Mouse (Mus musculus) midbrain, postnatal 0 days (tissue): Measurements from ENCODE around the gene Tmem38a. TPM values are rescaled to one million over a fixed set of nuclear protein-coding genes. Genes with fewer than 3 reads are reported as not detected.

Experiments
- ATAC-seq: fragments of 200-750 bp; cut with Nextera tagmentation; 2 replicates; pipeline ENCODE4 v1.8.0; 2017; ENCODE audit warnings: moderate number of reproducible peaks, mild to moderate bottlenecking, moderate TSS enrichment, moderate library complexity; ENCODE audit not compliant: low FRiP score
- DNase-seq: peaks from one replicate; pipeline ENCODE4 v3.0.0-alpha.2; 2015; ENCODE audit warnings: low spot score
- H3K27ac ChIP-seq: fragments of 300-500 bp; sonication (generic); 2 replicates; pipeline ENCODE4 v1.5.1; 2014; ENCODE audit warnings: low read depth, mild to moderate bottlenecking, low read length, mixed read lengths
- H3K27me3 ChIP-seq: fragments of 300-500 bp; sonication (generic); 2 replicates; pipeline ENCODE4 v1.6.1; 2014; ENCODE audit warnings: low read length, control low read depth, mixed read lengths; ENCODE audit not compliant: insufficient read depth
- H3K36me3 ChIP-seq: fragments of 300-500 bp; sonication (generic); 2 replicates; pipeline ENCODE4 v1.6.1; 2014; ENCODE audit warnings: low read length, control low read depth, mixed read lengths; ENCODE audit not compliant: insufficient read depth
- H3K4me1 ChIP-seq: fragments of 300-500 bp; sonication (generic); 2 replicates; pipeline ENCODE4 v1.6.1; 2014; ENCODE audit warnings: mild to moderate bottlenecking, control low read depth, antibody characterized with exemption, low read length, mixed read lengths; ENCODE audit not compliant: insufficient read depth
- H3K4me2 ChIP-seq: fragments of 300-500 bp; sonication (generic); 2 replicates; pipeline ENCODE4 v1.6.1; 2014; ENCODE audit warnings: low read depth, mild to moderate bottlenecking, low read length, mixed read lengths; ENCODE audit not compliant: poor library complexity, severe bottlenecking
- H3K4me3 ChIP-seq: fragments of 300-500 bp; sonication (generic); 2 replicates; pipeline ENCODE4 v1.5.1; 2014; ENCODE audit warnings: low read depth, mild to moderate bottlenecking, low read length, moderate library complexity
- H3K9ac ChIP-seq: fragments of 300-500 bp; sonication (generic); replicated peaks from 2 replicates; pipeline ENCODE4 v1.6.1; 2014; ENCODE audit warnings: mild to moderate bottlenecking, low read length, moderate library complexity, mixed read lengths; ENCODE audit not compliant: poor library complexity, severe bottlenecking
- H3K9me3 ChIP-seq: fragments of 300-500 bp; sonication (generic); 2 replicates; pipeline ENCODE4 v1.6.1; 2016; ENCODE audit warnings: low read length, control low read depth
- CTCF ChIP-seq: IDR thresholded peaks from 2 replicates; pipeline ENCODE4 v1.5.1; 2016; ENCODE audit warnings: antibody characterized with exemption, mild to moderate bottlenecking
- WGBS: fragments of 180-500 bp; shearing (Covaris S2); extraction: QIAGEN DNeasy Blood & Tissue Kit; methylation state at CpG from one replicate; pipeline ENCODE4 v1.1.7; 2014; 5-methylcytosine and 5-hydroxymethylcytosine counted together
- polyA plus RNA-seq: library from polyadenylated mRNA; unstranded; fragments of >200 nt; fragmentation: Nextera tagmentation; extraction: Ambion mirVana; gene quantifications from 2 replicates; pipeline ENCODE4 v1.2.1, GENCODE M21; 2015
- total RNA-seq: library from RNA; depleted of rRNA; stranded (reverse); fragments of >200 nt; gene quantifications from 2 replicates; pipeline ENCODE4 v1.2.3, GENCODE M21; 2014; rRNA removed

The Tmem38a gene
- total RNA-seq (64.6 and 73.7 TPM in 2 replicates), polyA plus RNA-seq (36.7 and 44.7 TPM in 2 replicates)

DNA sequence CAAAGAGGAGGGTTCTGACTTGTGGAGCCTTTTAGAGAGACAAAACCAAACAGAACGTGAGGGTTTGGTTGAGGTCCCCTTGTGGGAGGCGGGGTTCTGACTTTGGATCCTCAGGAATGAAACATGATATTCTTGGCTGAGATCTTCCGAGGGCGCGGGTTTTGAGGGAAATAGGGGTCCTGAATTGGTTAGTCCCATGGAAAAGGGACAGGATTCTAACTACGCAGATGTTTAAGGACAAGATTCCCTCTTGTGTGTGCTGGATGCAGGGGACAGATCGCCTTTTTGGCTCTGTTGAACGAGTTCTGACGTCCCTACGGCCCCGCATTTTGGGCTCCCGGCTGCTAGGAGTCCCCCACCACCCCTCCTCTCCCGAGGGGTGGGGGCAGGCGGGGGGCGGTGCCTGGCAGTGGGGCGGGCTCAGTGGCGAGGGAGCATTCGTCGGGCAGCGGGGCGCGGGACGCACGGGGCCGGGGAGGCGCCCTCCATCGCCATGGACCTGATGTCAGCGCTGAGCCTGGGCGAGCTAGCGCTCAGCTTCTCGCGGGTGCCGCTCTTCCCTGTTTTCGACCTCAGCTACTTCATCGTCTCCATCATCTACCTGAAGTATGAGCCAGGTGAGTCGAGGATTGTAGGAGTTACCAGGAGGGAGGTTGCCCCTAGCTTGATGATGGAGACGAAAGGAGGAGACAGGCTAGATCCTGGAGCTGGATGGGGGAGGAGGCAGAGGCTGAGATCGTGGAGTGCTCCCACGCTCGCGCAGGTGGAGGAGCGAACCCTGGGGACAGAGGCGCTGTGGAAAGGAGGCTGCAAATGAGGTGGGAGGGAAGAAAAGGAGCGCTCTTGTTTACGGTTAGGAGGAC is at the start of gene Tmem38a:
TSS of gene Tmem38a (plus strand) at position 445 of the 863 bp plus-strand sequence.
- Histone ChIP-seq H3K27me3 (no peaks in the 10 kb centered on the region), H3K4me3 (peak within 1 kb of the TSS; percentile 57), H3K9ac (peak within 1 kb of the TSS; percentile 75), H3K27ac (peak within 1 kb of the TSS; percentile 71), H3K36me3 (peaks cover 26% of the 10 kb centered on the region), H3K4me2 (peak within 1 kb of the TSS; percentile 84), H3K9me3 (no peaks in the 10 kb centered on the region), H3K4me1 (peaks cover 15% of the 10 kb centered on the region)
- ATAC-seq, result peak; percentile 39
- DNase-seq, result peak; percentile 61
- TF ChIP-seq CTCF, result no peak
- WGBS, result under 1% methylated on average over 44 of the region's 45 CpGs

GRCm38 (mm10) chr8:72532103-72532502 is 39.8 kb upstream of the Tmem38a start:
- no peak overlapping the region for H3K9ac ChIP-seq
- 96% methylated on average over 1 of the region's 1 CpGs for WGBS
- ATAC-seq (no peak), DNase-seq (no peak)
- no peaks in the 10 kb centered on the region for H3K9me3 ChIP-seq
- no peaks in the 10 kb centered on the region for H3K4me1 ChIP-seq
- no peak overlapping the region for H3K4me3 ChIP-seq
- no peaks in the 10 kb centered on the region for H3K36me3 ChIP-seq
- no peak overlapping the region for H3K4me2 ChIP-seq
- TF ChIP-seq CTCF, result no peak
- H3K27me3 ChIP-seq, result no peaks in the 10 kb centered on the region
- no peak overlapping the region for H3K27ac ChIP-seq

GRCm38 (mm10) chr8:72534888-72535287 is 37.0 kb upstream of the Tmem38a start:
- Histone ChIP-seq H3K9me3 (no peaks in the 10 kb centered on the region), H3K27ac (no peak overlapping the region), H3K36me3 (no peaks in the 10 kb centered on the region), H3K27me3 (no peaks in the 10 kb centered on the region), H3K4me3 (no peak overlapping the region), H3K9ac (no peak overlapping the region), H3K4me2 (no peak overlapping the region), H3K4me1 (no peaks in the 10 kb centered on the region)
- WGBS, result 97% methylated on average over 3 of the region's 3 CpGs
- ATAC-seq, result no peak
- TF ChIP-seq CTCF, result no peak
- DNase-seq, result no peak

DNA sequence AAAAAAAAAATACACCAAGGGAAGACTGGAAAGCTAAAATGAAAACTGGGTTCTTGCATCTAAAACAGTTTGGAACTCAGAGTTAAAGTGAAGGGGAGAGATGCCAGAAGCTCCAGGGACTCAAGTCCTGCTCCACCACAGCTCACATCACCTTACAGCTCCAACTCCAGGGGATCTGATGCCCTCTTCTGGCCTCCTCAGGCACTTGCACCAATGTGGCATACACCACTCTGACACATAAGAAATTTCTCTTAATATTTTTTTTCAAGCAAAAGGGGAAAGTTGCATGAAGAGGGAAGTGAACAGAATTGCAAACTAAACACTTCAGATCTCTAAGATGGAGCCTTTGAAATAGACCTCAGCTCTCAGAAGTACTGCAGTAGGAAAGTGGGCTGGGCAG is 32.6 kb upstream of the Tmem38a start:
- peaks cover 6% of the 10 kb centered on the region for H3K36me3 ChIP-seq
- TF ChIP-seq CTCF, result peak; percentile 32
- no peak for DNase-seq

GRCm38 (mm10) chr8:72547122-72547801 is 24.6 kb upstream of the Tmem38a start:
- Histone ChIP-seq H3K36me3 (peaks cover 6% of the 10 kb centered on the region), H3K4me1 (peaks cover 11% of the 10 kb centered on the region; the same call in 1 of the 2 replicates), H3K4me3 (peak overlapping the region; percentile 59), H3K4me2 (peak overlapping the region; percentile 96), H3K27ac (peak overlapping the region; percentile 82), H3K27me3 (no peaks in the 10 kb centered on the region), H3K9ac (peak overlapping the region; percentile 88), H3K9me3 (no peaks in the 10 kb centered on the region)
- TF ChIP-seq CTCF, result no peak
- ATAC-seq (no peak), DNase-seq (no peak)
- WGBS, result 2% methylated on average over 27 of the region's 27 CpGs

More for the DNA sequence above, 32.6 kb upstream of the Tmem38a start:
- no peak overlapping the region for H3K27ac ChIP-seq
- ATAC-seq, result no peak
- no peaks in the 10 kb centered on the region for H3K9me3 ChIP-seq
- no peaks in the 10 kb centered on the region for H3K27me3 ChIP-seq
- no peak overlapping the region for H3K9ac ChIP-seq
- H3K4me3 ChIP-seq, result no peak overlapping the region
- no peak overlapping the region for H3K4me2 ChIP-seq
- H3K4me1 ChIP-seq, result no peaks in the 10 kb centered on the region
